Comparison of ENCODE assay signal across 8 mouse cellular contexts in the genomic region with DNA sequence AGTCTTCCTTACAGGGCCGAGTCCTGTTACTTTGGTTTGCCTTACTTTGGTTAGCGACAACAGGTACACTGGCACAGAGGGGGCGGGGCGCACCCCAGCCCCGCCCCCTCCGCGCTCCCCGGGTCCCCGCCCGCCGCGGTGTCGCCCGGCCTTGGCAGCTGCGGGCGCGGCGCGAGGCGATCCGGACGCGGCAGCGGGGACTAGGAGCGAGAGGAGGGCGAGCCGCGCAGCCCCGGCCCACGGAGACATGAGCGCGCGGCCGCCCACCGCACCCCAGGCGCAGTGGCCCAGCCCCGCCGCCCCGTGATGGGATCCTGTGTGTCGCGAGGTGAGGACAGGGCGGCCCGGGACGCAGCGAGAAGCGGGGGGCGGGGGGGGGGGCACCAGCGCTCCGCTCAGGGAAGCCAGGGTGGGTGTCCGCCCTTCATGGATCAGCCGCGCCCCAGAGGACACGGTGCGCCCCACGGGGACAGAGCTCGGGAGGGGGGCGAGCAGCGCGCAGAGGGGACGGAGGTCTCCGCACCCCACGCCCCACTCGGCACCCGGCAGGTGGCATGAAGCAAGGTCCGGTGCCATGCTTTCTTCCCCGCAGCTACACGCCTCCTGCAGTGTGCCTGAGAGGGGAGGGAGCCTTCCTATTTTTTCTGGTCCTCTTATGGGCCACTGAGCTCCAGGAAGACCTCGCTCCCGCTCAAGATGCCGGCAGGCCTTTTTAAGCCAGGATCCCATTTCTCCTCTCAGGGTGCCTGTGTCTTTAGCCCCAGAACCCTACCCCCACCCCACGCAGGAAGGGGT. TPM values are rescaled to one million over a fixed set of nuclear protein-coding genes. Genes with fewer than 3 reads are reported as not detected.
A peak's percentile ranks its signal among the peaks of the same experiment; 100 is the strongest.
DNase-seq lines count a peak whose midpoint lies in the region; ATAC-seq and TF ChIP-seq lines count a peak whose summit lies in the region.

Fam131c (plus strand) TSS at position 224 of the 795 bp plus-strand sequence.

- no peaks in the 10 kb centered on the region for H3K36me3 ChIP-seq in hindbrain, embryonic 10.5 days
- no peaks in the 10 kb centered on the region for H3K36me3 ChIP-seq in limb, embryonic 15.5 days
- no peaks in the 10 kb centered on the region for H3K36me3 ChIP-seq in neural tube, embryonic 12.5 days

- H3K9me3 ChIP-seq in hindbrain, embryonic 10.5 days, result no peaks in the 10 kb centered on the region
- no peaks in the 10 kb centered on the region for H3K9me3 ChIP-seq in limb, embryonic 15.5 days
- no peaks in the 10 kb centered on the region for H3K9me3 ChIP-seq in neural tube, embryonic 12.5 days

- DNase-seq in left cerebral cortex, adult 2 months (ENCODE audit: extremely low spot score in 1 of 2, low spot score in 2 of 2), result no peak
- DNase-seq in left cerebral cortex, postnatal 25 days (ENCODE audit: low spot score in 2 of 2), result no peak
- no peak for DNase-seq in hindbrain, embryonic 10.5 days (ENCODE audit: low spot score)
- no peak for DNase-seq in layer of hippocampus, adult 9-11 months

- peak within 1 kb of the TSS; percentile 31; the same call in 1 of the 2 replicates for H3K9ac ChIP-seq in limb, embryonic 15.5 days
- H3K9ac ChIP-seq in neural tube, embryonic 12.5 days, result peak within 1 kb of the TSS; percentile 72

- intact Hi-C loops in left cerebral cortex, adult 2 months (cut with DNase I), result no loop called here
- intact Hi-C loops in left cerebral cortex, postnatal 25 days (cut with DNase I), result no loop called here

- no peak within 1 kb of the TSS for H3K27ac ChIP-seq in left cerebral cortex, adult 2 months
- H3K27ac ChIP-seq in brown adipose tissue, adult 24 weeks (replicated peaks; ENCODE audit: low read depth, low read length), result no peak within 1 kb of the TSS
- peak within 1 kb of the TSS; percentile 76 for H3K27ac ChIP-seq in hindbrain, embryonic 10.5 days
- no peak within 1 kb of the TSS for H3K27ac ChIP-seq in limb, embryonic 15.5 days
- no peak within 1 kb of the TSS for H3K27ac ChIP-seq in neural tube, embryonic 12.5 days

- ATAC-seq in limb, embryonic 15.5 days (ENCODE audit: insufficient number of reproducible peaks, low FRiP score, low TSS enrichment, low read depth), result no peak
- ATAC-seq in neural tube, embryonic 12.5 days (ENCODE audit: low FRiP score, low read depth), result peak; percentile 39; the same call in 1 of the 2 replicates
- no peak for ATAC-seq in frontal cortex, adult (ENCODE audit: low TSS enrichment)

- H3K4me3 ChIP-seq in left cerebral cortex, adult 2 months, result peak within 1 kb of the TSS; percentile 51
- H3K4me3 ChIP-seq in brown adipose tissue, adult 24 weeks (ENCODE audit: insufficient read depth, low read depth, low read length), result peak within 1 kb of the TSS; percentile 38
- peak within 1 kb of the TSS; percentile 71 for H3K4me3 ChIP-seq in hindbrain, embryonic 10.5 days
- peak within 1 kb of the TSS; percentile 51 for H3K4me3 ChIP-seq in limb, embryonic 15.5 days
- peak within 1 kb of the TSS; percentile 54 for H3K4me3 ChIP-seq in neural tube, embryonic 12.5 days

- H3K4me2 ChIP-seq in limb, embryonic 15.5 days, result peak within 1 kb of the TSS; percentile 98
- peak within 1 kb of the TSS; percentile 99 for H3K4me2 ChIP-seq in neural tube, embryonic 12.5 days (replicated peaks)

- under 1% methylated on average over 65 of the region's 71 CpGs for WGBS in hindbrain, embryonic 10.5 days
- under 1% methylated on average over 60 of the region's 71 CpGs for WGBS in limb, embryonic 15.5 days
- WGBS in neural tube, embryonic 12.5 days, result under 1% methylated on average over 58 of the region's 71 CpGs

- no peak for TF ChIP-seq CTCF in left cerebral cortex, adult 2 months (IDR thresholded peaks at IDR 0.05)

- H3K27me3 ChIP-seq in hindbrain, embryonic 10.5 days (ENCODE audit: insufficient read depth, poor library complexity, severe bottlenecking), result peaks cover 80% of the 10 kb centered on the region
- peaks cover 53% of the 10 kb centered on the region for H3K27me3 ChIP-seq in limb, embryonic 15.5 days
- H3K27me3 ChIP-seq in neural tube, embryonic 12.5 days (replicated peaks), result peaks cover 53% of the 10 kb centered on the region

- no peaks in the 10 kb centered on the region for H3K4me1 ChIP-seq in brown adipose tissue, adult 24 weeks (ENCODE audit: control insufficient read depth, insufficient read depth, insufficient read length, low read length)
- H3K4me1 ChIP-seq in hindbrain, embryonic 10.5 days (replicated peaks), result peaks cover 29% of the 10 kb centered on the region
- H3K4me1 ChIP-seq in limb, embryonic 15.5 days, result peaks cover 12% of the 10 kb centered on the region
- H3K4me1 ChIP-seq in neural tube, embryonic 12.5 days, result peaks cover 19% of the 10 kb centered on the region

RNA-seq across cellular contexts. Expression of gene Fam131c, which starts in this region (rescaled TPM):
- total RNA-seq in left cerebral cortex, adult 2 months (2021), result 1 to 10 TPM; 3.4 to 4.7 TPM
- total RNA-seq in left cerebral cortex, postnatal 25 days (2021), result 1 to 10 TPM; 3.1 to 3.5 TPM
- 1.3 TPM in 1 of 2 replicates, not detected in the other for polyA plus RNA-seq in brown adipose tissue, adult 24 weeks (2012; ENCODE audit: insufficient read depth, insufficient read length, missing spikeins)
- polyA plus RNA-seq in hindbrain, embryonic 10.5 days (2016; fragmentation: Nextera tagmentation; extraction: Ambion mirVana), result 0.65 and 0.81 TPM in 2 replicates
- polyA plus RNA-seq in limb, embryonic 15.5 days (2015; fragmentation: Nextera tagmentation; extraction: Ambion mirVana), result 1.6 and 1.9 TPM in 2 replicates
- polyA plus RNA-seq in neural tube, embryonic 12.5 days (2016; fragmentation: Nextera tagmentation; extraction: Ambion mirVana), result 2.5 and 3.2 TPM in 2 replicates
